Mouse (Mus musculus) lung, postnatal 25 days (tissue): ENCODE results near the gene Gng2.

Experiments used
- DNase-seq: peaks from one replicate; pipeline ENCODE4 v3.0.0; 2022; ENCODE audit warnings: low spot score

The Gng2 gene

DNA sequence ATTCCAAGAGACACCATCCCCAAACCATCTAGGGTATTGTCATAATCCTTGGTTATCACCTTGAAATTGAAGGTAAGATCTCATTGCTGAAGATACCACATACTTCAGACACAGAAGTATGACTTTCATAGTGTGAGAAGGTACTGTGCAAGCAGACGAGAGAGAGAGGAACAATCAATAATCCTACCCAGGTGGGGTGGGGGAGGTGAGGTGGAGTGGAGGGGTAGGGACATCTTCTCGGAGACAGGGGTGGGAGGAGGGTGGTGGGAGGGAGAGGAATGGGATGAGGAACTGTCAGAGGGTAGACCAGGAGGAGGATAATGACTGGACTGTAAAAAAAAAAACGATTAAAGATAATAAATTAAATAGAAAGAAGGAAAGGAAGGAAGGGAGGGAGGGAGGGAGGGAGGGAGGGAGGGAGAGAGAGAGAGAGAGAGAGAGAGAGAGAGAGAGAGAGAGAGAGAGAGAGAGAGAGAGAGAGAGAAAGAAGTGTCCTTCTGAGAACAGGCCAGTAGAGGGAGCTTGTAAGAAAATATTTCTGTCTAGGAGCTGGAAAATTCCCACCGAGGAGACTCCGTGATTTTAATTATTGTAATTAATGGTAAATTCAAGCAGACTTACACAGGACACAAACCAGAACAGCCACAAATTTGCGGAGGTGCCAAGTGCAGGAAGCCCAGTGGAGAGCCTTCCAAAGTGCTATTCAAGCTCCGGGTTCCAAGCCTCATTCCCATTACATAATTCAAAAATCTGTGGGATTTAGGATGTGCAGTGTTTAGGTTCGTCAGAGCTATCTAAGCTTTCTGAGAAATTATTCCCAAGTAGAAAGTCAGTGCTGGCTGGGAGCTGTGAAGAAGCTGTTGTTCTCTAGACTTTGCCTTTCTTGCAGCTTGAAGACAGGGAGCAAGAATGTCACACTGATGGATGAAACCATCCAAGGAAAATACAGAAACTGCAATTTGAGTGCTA is 118.3 kb downstream of the Gng2 start:
- peak; percentile 4 for DNase-seq

- no peak for DNase-seq
These were observed 119.1 kb downstream of the Gng2 start for GRCm38 (mm10) chr14:19858279-19858678.

- no peak for DNase-seq
These were observed 124.0 kb downstream of the Gng2 start for GRCm38 (mm10) chr14:19853471-19853870.

DNA sequence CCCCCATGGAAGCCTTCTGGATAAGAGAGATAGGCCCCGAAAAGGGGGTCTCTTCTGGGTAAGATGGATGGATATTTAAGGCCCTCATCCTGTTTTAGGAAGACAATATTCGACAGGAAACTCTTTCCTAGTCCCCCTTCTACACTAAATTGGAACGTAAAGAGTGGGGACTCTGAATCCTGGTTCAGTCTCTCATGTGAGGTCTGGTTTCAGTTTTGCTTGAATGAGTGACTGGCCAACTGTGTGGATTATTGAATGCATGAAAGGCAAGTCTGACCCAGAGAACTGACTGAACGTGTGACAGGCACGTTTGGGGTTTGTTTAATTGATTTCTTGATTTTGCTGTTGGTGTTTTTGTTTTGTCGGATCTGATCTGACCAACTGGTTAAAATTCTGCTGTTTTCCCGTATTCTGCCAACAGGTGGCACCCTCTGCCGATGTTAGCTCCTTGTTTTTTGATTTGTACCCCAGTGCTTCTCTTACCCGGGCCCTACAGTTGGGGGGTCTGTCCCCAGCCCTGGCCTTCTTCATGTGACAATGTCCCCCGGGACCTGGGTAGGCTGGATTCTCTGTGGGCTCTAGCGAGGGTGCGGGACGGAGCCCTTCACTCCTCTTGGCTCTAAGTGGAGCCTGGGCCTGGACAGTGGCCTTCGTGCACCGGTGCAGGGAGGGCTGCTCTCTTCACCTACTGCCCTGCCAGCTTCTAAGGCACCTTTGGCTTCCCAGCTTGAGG is 137.7 kb downstream of the Gng2 start:
- peak; percentile 41 for DNase-seq

DNA sequence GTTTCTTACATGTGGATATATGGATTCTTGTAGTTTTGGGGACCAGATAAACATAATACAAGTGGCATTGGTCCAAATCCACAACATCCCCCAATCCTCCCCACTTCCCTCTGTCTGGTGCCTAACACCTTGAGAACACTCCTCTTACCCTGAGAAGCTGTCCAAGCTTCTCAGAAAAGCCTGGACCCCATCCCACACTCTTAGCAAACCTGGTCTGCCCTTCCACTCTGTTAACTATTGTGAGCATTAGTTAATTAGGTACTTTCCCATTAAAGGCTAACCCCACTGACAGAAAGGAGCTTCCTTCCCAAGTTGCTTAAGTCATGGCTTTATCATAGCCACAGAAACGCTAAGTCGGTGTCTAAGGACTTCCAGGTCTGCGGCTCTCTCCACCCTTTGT is 141.1 kb downstream of the Gng2 start:
- no peak for DNase-seq

DNA sequence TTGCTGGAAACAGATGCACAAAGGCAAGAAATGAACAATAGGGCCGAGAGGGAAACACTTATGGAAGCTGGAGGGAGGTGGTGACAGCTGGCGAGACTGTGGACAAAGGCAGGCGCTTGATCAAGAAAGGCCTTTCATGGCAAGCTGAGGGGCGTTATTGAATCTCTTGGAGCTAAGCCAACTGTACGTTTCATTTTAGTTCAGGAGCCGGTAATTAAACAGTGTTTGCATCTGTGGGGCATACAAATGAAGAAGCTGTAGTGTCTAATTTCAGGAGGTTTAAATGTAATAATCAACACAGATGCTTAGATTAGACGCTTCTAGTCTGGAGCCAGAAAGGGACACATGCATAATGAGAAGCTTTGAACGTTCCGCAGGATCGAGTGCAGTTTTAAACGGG is 151.9 kb downstream of the Gng2 start:
- DNase-seq = no peak

GRCm38 (mm10) chr14:19823321-19824142 is 153.9 kb downstream of the Gng2 start, which contains the start of gene Rtraf:
Gene Rtraf (minus strand): TSS chr14:19823824.
- peak; percentile 94 for DNase-seq
